Mouse (Mus musculus) right cerebral cortex, postnatal 14 days (tissue): Measurements from ENCODE around the gene Bdp1.
"Not testable (repeated sequence)": the region's sequence is repeated elsewhere in the genome, so short reads cannot be mapped to it uniquely, and the experiment has no call there.

Experiments
- DNase-seq: peaks from one replicate; pipeline ENCODE4 v3.0.0; 2022

Gene Bdp1

GRCm38 (mm10) chr13:100103748-100104254 is at the start of gene Bdp1:
Gene Bdp1, minus strand, starts transcription at chr13:100104070.
- DNase-seq = peak; percentile 96

- no peak for DNase-seq
Measured at GRCm38 (mm10) chr13:100152659-100153058, 48.8 kb upstream of the Bdp1 start.

GRCm38 (mm10) chr13:100141646-100142314 is 37.9 kb upstream of the Bdp1 start:
- DNase-seq = no peak

GRCm38 (mm10) chr13:100125258-100125643 is 21.4 kb upstream of the Bdp1 start:
- no peak for DNase-seq

GRCm38 (mm10) chr13:100124423-100125257 is 20.8 kb upstream of the Bdp1 start, which contains the start of gene Smn1:
Gene Smn1, plus strand, starts transcription at chr13:100124852.
- peak; percentile 92 for DNase-seq

- no peak for DNase-seq
Measured at GRCm38 (mm10) chr13:100123970-100124369, 20.1 kb upstream of the Bdp1 start.

- no peak for DNase-seq
Measured at GRCm38 (mm10) chr13:100112218-100112972, 8.5 kb upstream of the Bdp1 start.

- peak; percentile 78 for DNase-seq
Measured at GRCm38 (mm10) chr13:100107652-100108472, 4.0 kb upstream of the Bdp1 start, which contains the start of gene Serf1. Gene Serf1, plus strand, starts transcription at chr13:100108012.

GRCm38 (mm10) chr13:100103052-100103658 is 715 bp downstream of the Bdp1 start:
- DNase-seq = no peak

- no peak for DNase-seq
Measured at GRCm38 (mm10) chr13:100098808-100099207, 5.1 kb downstream of the Bdp1 start.

- DNase-seq = no peak
Measured at GRCm38 (mm10) chr13:100071473-100071872, 32.4 kb downstream of the Bdp1 start.

- no peak for DNase-seq
Measured at GRCm38 (mm10) chr13:100067821-100068220, 36.0 kb downstream of the Bdp1 start.

- DNase-seq = no peak
Measured at GRCm38 (mm10) chr13:100063936-100064335, 39.9 kb downstream of the Bdp1 start.

- DNase-seq = not testable (repeated sequence)
Measured at GRCm38 (mm10) chr13:100057738-100058137, 46.1 kb downstream of the Bdp1 start.

- DNase-seq = no peak
Measured at GRCm38 (mm10) chr13:100026013-100026412, 77.9 kb downstream of the Bdp1 start.

GRCm38 (mm10) chr13:100016891-100017290 is 87.0 kb downstream of the Bdp1 start:
- DNase-seq = no peak

- no peak for DNase-seq
Measured at GRCm38 (mm10) chr13:100015937-100016336, 87.9 kb downstream of the Bdp1 start.

GRCm38 (mm10) chr13:100014906-100015895 is 88.7 kb downstream of the Bdp1 start, which contains the start of gene Mccc2:
Gene Mccc2, minus strand, starts transcription at chr13:100015639.
- DNase-seq = peak; percentile 82

- DNase-seq = no peak
Measured at GRCm38 (mm10) chr13:100005911-100006496, 97.9 kb downstream of the Bdp1 start.

GRCm38 (mm10) chr13:100001790-100002196 is 102.1 kb downstream of the Bdp1 start:
- DNase-seq = peak; percentile 80
